Mouse (Mus musculus): ENCODE data around the gene Hoxa6. TPM values are rescaled to one million over a fixed set of nuclear protein-coding genes. Genes with fewer than 3 reads are reported as not detected.

The Hoxa6 gene
- total RNA-seq, 2 experiments from 2014 or later = not detected

- intact Hi-C loops (cut with DNase I) = no loop called here
These were observed 22.1 kb upstream of the Hoxa6 start, which contains the start of gene Hoxa9 for GRCm38 (mm10) chr6:52230516-52231165. Hoxa9 (minus strand) TSS chr6:52231089.

DNA sequence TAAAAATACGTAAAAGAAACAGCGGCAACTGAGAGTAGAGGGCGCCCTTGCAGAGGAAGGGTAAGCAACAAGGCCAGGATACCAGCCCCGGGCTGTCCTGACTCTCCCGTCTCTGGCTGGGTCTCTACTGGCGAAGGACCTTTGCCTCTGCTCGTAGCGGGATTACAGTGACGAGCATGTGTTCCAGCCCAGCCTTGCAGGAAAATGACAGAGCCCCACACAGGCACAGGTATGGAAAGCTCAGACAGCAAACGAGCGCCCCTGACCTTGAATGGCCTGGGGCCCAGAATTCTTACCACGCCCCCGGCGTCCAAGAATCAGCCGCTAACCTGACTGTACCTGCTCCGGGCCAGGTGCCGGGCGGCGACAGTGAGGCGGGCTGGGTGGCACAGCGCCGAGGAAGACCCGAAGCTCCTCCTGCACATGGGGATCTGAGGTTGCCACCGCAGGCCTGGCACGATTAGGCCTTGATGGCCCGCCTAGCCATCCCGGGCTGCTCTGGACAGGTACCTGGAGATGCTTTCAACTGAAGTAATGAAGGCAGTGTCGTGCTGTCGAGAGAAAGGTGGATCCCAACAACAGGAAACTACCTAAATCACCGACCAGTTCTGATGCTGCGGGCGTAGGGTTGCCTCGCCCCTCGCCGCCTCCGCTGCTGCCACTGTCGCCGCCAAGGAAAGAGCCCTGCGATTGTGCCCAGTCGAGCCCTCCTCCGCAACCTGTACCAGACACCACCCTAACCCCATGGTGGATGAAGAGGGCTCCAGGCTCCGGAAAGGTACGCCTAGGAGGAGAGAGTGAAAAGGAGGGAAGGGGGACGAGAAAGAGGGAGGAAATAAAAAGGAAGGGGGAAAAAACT is 21.3 kb upstream of the Hoxa6 start:
- intact Hi-C loops (cut with DNase I) = loop anchor here (10.0 kb wide), 1 partner anchor 1415 kb away; no protein-coding TSS in a partner anchor
- DNase-seq (ENCODE audit: extremely low spot score in 1 of 2, low spot score in 2 of 2) = peak in 1 of 2 experiments; percentile 20

More at GRCm38 (mm10) chr6:52230516-52231165, 22.1 kb upstream of the Hoxa6 start, which contains the start of gene Hoxa9:
- peak in 1 of 2 experiments; percentile 15 for DNase-seq (ENCODE audit: extremely low spot score in 1 of 2, low spot score in 2 of 2)

DNA sequence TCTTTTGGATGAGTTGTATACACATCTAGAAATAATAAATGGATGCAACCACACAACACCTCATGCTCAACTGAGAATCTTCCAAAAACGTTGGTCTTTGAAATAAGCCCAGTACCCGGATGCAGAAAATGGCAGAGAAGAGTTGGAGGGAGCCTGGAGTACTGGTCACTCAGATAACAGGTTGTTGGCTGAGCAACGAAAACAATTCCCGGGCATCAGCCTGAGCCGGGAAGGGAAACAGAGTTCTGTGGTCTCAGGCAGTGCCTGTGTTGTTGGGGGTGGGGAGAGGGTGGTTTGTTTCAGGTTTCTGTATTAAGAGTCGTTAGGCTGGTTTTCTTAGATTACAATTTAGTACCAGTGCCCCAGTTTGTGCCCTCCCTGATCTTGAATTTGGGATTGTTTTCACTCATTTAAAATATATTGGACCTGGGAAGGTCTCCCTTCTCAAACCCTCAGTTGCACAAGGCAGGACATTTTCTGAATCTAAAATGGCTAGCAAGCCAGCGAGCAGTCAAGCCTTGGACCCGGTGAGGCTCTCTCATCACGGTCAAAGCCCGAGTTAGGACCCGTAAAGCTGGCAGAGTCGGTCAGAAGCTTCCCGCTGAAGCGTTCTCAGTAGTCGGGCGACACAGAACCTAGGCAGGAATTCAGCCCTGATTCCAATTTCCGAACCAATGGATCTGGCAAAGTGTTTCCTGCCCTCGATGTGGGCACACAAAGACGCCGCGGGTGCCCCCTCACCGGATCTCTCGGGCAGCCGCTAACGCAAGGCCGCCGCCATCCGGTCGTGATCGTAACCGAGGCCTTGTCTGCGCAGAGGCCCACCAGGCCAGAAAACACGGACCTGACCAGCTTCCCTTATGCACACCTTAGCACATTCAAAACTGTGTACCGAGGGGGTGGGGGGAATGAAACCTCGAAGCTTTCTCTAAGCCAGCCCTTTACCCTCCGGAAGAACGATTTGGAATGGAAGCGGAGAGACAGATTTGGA is 20.2 kb upstream of the Hoxa6 start:
- intact Hi-C loops (cut with DNase I) = loop anchor here (10.0 kb wide), 1 partner anchor 1414 kb away; no protein-coding TSS in a partner anchor
- DNase-seq (ENCODE audit: extremely low spot score in 1 of 2, low spot score in 2 of 2) = peak in 1 of 2 experiments; percentile 17

DNA sequence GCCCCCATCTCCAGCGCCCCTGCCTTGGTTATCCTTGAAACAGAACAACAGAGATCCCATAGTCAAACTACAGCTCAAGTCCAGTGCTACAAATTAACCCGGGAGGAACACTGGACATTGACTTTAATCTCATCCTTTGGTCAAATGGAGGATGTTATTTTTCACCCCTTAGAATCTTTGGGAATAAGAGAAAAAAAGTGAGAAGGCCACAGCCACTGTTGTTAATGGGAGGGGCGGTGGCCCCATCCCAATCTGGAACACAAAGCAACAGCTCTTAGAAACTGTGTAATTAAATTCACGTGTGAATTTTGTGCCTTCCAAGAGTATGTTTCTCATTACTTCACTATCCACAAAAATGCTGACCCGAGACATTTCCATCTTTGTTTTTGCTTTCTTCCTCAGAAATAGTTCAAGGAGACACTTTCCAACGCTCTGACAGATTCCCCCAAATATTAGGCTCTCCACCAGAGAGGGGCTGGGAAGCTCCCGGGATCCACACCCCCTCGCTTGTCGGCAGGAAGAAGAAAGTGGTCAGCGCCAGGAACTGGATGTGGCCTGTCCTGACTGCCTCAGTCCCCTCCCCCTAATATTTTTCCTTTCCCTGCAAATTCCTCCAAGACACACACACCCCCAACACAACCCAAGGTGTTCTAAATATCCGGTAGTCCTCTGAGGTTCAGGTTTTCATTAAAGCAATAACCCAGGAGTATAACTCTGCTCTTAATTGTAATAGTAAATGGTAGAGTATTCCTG is 19.1 kb upstream of the Hoxa6 start:
- DNase-seq (ENCODE audit: extremely low spot score in 1 of 2, low spot score in 2 of 2) = peak in 1 of 2 experiments; percentile 4
- intact Hi-C loops (cut with DNase I) = loop anchor here (10.0 kb wide), 1 partner anchor 1413 kb away; no protein-coding TSS in a partner anchor

DNA sequence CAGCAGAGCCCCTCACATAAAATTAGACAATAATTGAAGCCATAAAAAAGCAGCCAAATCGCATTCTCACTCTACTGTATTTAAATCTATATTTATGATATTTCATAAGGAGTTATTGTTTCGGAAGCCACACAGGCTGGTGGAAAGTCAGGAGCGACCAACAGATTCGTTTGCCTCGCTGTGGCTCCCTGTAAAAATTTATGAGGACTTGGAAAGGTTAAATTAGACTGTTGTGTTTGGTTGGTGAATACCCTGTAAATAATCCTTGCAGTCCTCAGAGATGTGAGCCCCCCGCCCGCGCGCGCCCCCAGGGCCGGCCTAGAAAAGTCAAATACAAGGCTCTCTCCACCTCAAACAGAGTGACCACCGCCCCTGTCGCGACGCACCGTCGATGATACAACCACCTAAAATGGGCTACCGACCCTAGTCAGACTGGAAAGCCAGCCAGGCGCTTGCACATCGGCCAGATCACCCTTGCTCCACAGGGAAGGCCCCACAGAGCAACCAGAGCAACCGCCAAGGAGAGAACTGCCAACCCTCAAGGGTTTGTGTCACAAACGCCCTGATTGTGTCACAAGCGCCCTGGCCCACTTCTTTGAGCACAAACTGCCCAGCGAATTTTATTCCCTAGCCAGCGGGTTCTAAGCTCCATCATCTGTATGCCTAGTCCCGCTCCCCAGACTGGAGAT is 18.2 kb upstream of the Hoxa6 start:
- peak in 1 of 2 experiments; percentile 14 for DNase-seq (ENCODE audit: extremely low spot score in 1 of 2, low spot score in 2 of 2)
- intact Hi-C loops (cut with DNase I) = loop anchor here (10.0 kb wide), 1 partner anchor 1412 kb away; no protein-coding TSS in a partner anchor

GRCm38 (mm10) chr6:52225612-52226568 is 17.4 kb upstream of the Hoxa6 start:
- DNase-seq (ENCODE audit: extremely low spot score in 1 of 2, low spot score in 2 of 2) = peak in 1 of 2 experiments; percentile 22
- intact Hi-C loops (cut with DNase I) = loop anchor here (10.0 kb wide), 1 partner anchor 1411 kb away; no protein-coding TSS in a partner anchor

- peak in 1 of 2 experiments; percentile 7 for DNase-seq (ENCODE audit: extremely low spot score in 1 of 2, low spot score in 2 of 2)
- intact Hi-C loops (cut with DNase I) = loop anchor here (5.0 to 10.0 kb wide), 2 partner anchors 353 to 1410 kb away; no protein-coding TSS in a partner anchor
These were observed 16.5 kb upstream of the Hoxa6 start for GRCm38 (mm10) chr6:52224895-52225611.

GRCm38 (mm10) chr6:52223939-52224760 is 15.6 kb upstream of the Hoxa6 start:
- no peak for DNase-seq (ENCODE audit: extremely low spot score in 1 of 2, low spot score in 2 of 2)
- intact Hi-C loops (cut with DNase I) = loop anchor here (5.0 to 10.0 kb wide), 2 partner anchors 352 to 1409 kb away; no protein-coding TSS in a partner anchor

GRCm38 (mm10) chr6:52222729-52223128 is 14.2 kb upstream of the Hoxa6 start:
- intact Hi-C loops (cut with DNase I) = loop anchor here (5.0 to 10.0 kb wide), 2 partner anchors 350 to 1408 kb away; no protein-coding TSS in a partner anchor
- DNase-seq (ENCODE audit: extremely low spot score in 1 of 2, low spot score in 2 of 2) = no peak

DNA sequence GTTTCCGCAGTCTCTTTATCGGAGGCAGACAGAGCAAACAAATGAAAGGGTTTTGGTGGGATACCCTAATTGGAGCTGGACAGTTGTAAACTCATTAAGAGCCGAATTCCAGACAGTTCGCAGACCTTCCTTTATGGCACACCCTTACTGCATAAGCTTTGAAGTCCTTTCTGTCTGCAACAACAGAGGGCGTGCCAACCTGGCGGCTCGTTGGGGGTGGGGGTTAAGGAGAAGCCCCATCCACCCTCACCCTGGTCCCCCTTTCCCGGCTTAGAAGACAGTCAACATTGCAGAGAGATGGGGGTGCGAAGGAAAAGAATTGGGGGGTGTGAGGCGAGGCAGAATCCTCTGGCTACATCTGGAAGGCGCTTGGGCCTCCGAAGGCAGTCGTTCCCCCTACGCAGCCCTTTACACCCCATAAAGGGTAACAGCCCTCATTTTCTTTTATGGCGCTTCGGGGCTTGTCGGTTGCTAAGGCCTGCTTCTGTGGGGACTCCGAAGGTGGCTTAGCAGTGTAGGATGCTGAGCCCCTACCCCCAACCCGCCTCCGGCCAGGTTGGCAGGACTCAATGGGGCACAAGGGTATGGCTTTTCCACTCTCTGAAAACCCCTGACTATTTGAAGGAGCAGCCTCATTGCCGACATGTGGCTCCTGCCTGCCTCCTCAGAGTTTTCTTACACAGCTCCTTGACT is 13.6 kb upstream of the Hoxa6 start:
- no peak for DNase-seq (ENCODE audit: extremely low spot score in 1 of 2, low spot score in 2 of 2)
- intact Hi-C loops (cut with DNase I) = loop anchor here (2.0 to 10.0 kb wide), 3 partner anchors 350 to 1407 kb away; no protein-coding TSS in a partner anchor

DNA sequence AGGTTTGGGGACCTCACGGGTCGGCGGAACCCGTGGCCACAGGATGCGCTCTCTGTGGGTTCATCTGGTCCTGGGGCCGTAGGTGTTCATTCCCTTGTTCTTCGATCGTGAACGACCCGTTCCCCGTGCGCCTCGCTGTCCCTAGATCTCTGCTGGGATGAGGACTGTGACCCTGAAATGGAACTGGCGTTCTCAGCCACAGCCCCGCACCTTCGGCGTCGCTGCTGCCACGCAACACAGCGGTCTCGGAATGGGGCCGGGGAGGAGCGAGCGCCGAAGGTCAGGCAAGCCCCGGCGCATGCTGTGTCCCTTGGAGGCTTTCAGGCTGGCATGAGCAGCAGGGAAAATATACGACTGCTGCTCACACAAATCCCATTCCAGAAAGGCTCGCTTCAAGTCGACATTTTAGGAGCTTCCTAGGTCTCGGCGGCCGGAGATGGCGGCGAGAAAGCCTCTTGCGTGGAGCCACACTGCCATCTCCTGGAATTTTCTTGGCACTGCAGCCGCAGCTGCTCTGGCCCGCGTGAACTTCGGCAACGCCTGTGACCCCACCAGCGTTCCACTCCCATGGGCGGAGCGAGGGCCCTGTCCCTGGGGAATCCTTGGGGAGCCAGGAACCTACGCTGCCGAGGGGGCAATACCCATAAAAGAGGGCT is 12.9 kb upstream of the Hoxa6 start, which contains the start of gene Hoxa7:
TSS of gene Hoxa7 (minus strand) at position 518 of the 656 bp plus-strand sequence.
- peak; percentile 65 to 80 for DNase-seq (ENCODE audit: extremely low spot score in 1 of 2, low spot score in 2 of 2)
- intact Hi-C loops (cut with DNase I) = loop anchor here (2.0 to 10.0 kb wide), 3 partner anchors 349 to 1407 kb away; no protein-coding TSS in a partner anchor

DNA sequence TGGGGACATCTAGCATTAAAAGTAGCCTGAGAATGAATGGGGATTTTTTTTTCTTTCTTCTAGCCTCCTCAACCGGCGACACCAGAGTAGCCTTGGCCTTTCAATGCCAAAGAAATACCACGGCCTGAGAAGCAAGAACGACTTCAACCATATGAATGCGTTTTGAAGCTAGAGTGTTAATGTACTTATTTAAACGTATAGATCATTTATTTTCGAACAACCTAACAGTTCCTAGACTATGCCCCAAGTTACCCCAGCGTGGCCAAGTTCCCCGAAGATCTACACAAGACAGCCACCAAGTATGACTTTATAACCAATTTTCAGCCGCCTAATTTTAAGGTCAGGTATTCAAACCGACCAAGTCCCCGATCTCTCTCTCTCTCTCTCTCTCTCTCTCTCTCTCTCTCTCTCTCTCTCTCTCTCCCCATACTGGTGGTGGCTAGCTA is 12.4 kb upstream of the Hoxa6 start:
- intact Hi-C loops (cut with DNase I) = loop anchor here (2.0 to 10.0 kb wide), 3 partner anchors 349 to 1406 kb away; no protein-coding TSS in a partner anchor
- no peak for DNase-seq (ENCODE audit: extremely low spot score in 1 of 2, low spot score in 2 of 2)
